8 mouse cellular contexts compared by ENCODE assay signal in the genomic region with DNA sequence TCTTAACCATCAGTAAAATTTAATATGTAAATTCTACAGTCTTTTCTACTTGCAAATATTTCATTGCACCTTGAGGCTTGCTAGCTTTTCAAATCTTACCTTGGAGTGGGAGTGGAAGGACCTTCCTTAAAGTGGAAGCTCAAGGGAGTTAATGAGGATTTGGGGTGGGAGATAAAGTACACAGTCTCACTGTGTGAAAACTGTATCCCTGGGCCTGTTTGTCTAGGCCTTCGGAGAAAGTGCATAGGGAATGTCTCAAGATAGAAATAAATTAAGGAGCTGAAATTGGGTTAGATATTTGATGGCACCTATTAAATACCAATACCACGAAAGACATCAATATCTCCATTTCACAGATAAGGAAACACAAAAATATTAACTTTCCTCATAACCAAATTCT. TPM values are rescaled to one million over a fixed set of nuclear protein-coding genes. Genes with fewer than 3 reads are reported as not detected.
DNase-seq lines count a peak whose midpoint lies in the region; ATAC-seq and TF ChIP-seq lines count a peak whose summit lies in the region.

No protein-coding gene starts in this region.

- H3K9me3 ChIP-seq in kidney, embryonic 15.5 days (replicated peaks) = no peaks in the 10 kb centered on the region
- no peaks in the 10 kb centered on the region for H3K9me3 ChIP-seq in embryonic facial prominence, embryonic 11.5 days (replicated peaks; ENCODE audit: control insufficient read depth, low read length)
- no peaks in the 10 kb centered on the region for H3K9me3 ChIP-seq in intestine, embryonic 15.5 days
- H3K9me3 ChIP-seq in midbrain, postnatal 0 days (ENCODE audit: low read length) = no peaks in the 10 kb centered on the region

- H3K27ac ChIP-seq in kidney, embryonic 15.5 days = peak overlapping the region; percentile 97
- H3K27ac ChIP-seq in embryonic facial prominence, embryonic 11.5 days (replicated peaks; ENCODE audit: low read depth, low read length) = peak overlapping the region; percentile 84; the same call in 1 of the 2 replicates
- H3K27ac ChIP-seq in intestine, embryonic 15.5 days = peak overlapping the region; percentile 97
- peak overlapping the region; percentile 96 for H3K27ac ChIP-seq in midbrain, postnatal 0 days (ENCODE audit: low read depth, low read length)

- H3K9ac ChIP-seq in kidney, embryonic 15.5 days = peak overlapping the region; percentile 67
- peak overlapping the region; percentile 86 for H3K9ac ChIP-seq in embryonic facial prominence, embryonic 11.5 days (replicated peaks; ENCODE audit: low read length)
- H3K9ac ChIP-seq in intestine, embryonic 15.5 days = peak overlapping the region; percentile 83
- peak overlapping the region; percentile 86 for H3K9ac ChIP-seq in midbrain, postnatal 0 days (replicated peaks; ENCODE audit: low read length, poor library complexity, severe bottlenecking)

- H3K36me3 ChIP-seq in kidney, embryonic 15.5 days = peaks cover 22% of the 10 kb centered on the region
- no peaks in the 10 kb centered on the region for H3K36me3 ChIP-seq in embryonic facial prominence, embryonic 11.5 days (replicated peaks; ENCODE audit: control insufficient read depth, insufficient read depth, low read depth, low read length)
- 0 out of 2 replicates have a peak, but pooled peaks cover 3% of the 10 kb centered on the region for H3K36me3 ChIP-seq in intestine, embryonic 15.5 days
- H3K36me3 ChIP-seq in midbrain, postnatal 0 days (ENCODE audit: insufficient read depth, low read length) = no peaks in the 10 kb centered on the region

- DNase-seq in kidney, adult 8-10 months = no peak
- DNase-seq in embryonic facial prominence, embryonic 11.5 days (ENCODE audit: low spot score) = no peak
- DNase-seq in midbrain, postnatal 0 days (ENCODE audit: low spot score) = peak; percentile 1
- DNase-seq in adrenal gland, postnatal 10 days = no peak
- DNase-seq in thymus, postnatal 10 days (ENCODE audit: low spot score in 2 of 2) = no peak
- no peak for DNase-seq in kidney, postnatal 36 days

- WGBS in kidney, embryonic 15.5 days = 12% methylated on average over 2 of the region's 2 CpGs
- 17% methylated on average over 2 of the region's 2 CpGs for WGBS in embryonic facial prominence, embryonic 11.5 days
- 9% methylated on average over 2 of the region's 2 CpGs for WGBS in intestine, embryonic 15.5 days
- WGBS in midbrain, postnatal 0 days = 8% methylated on average over 2 of the region's 2 CpGs

- ATAC-seq in kidney, embryonic 15.5 days (replicated peaks; ENCODE audit: low FRiP score) = no peak
- no peak for ATAC-seq in embryonic facial prominence, embryonic 11.5 days (replicated peaks; ENCODE audit: insufficient number of reproducible peaks, low FRiP score, low TSS enrichment, low read depth)
- peak; percentile 44 for ATAC-seq in intestine, embryonic 15.5 days
- ATAC-seq in midbrain, postnatal 0 days (ENCODE audit: low FRiP score) = 0 out of 2 replicates have a peak, but pooled peaks have one; percentile 49

- H3K4me2 ChIP-seq in kidney, embryonic 15.5 days = peak overlapping the region; percentile 61
- peak overlapping the region; percentile 44 for H3K4me2 ChIP-seq in embryonic facial prominence, embryonic 11.5 days (ENCODE audit: low read depth, low read length)
- peak overlapping the region; percentile 55 for H3K4me2 ChIP-seq in intestine, embryonic 15.5 days (replicated peaks)
- H3K4me2 ChIP-seq in midbrain, postnatal 0 days (ENCODE audit: low read depth, low read length, poor library complexity, severe bottlenecking) = peak overlapping the region; percentile 47

- TF ChIP-seq CTCF in midbrain, postnatal 0 days (IDR thresholded peaks at IDR 0.05) = no peak

- peak overlapping the region; percentile 63 for H3K4me3 ChIP-seq in kidney, embryonic 15.5 days (replicated peaks)
- H3K4me3 ChIP-seq in embryonic facial prominence, embryonic 11.5 days (ENCODE audit: low read depth, low read length) = peak overlapping the region; percentile 34
- H3K4me3 ChIP-seq in intestine, embryonic 15.5 days (replicated peaks) = peak overlapping the region; percentile 60
- peak overlapping the region; percentile 59 for H3K4me3 ChIP-seq in midbrain, postnatal 0 days (ENCODE audit: low read depth, low read length)

- no peaks in the 10 kb centered on the region for H3K27me3 ChIP-seq in kidney, embryonic 15.5 days
- no peaks in the 10 kb centered on the region for H3K27me3 ChIP-seq in embryonic facial prominence, embryonic 11.5 days (ENCODE audit: control insufficient read depth, insufficient read depth, low read length)
- no peaks in the 10 kb centered on the region for H3K27me3 ChIP-seq in intestine, embryonic 15.5 days (replicated peaks)
- no peaks in the 10 kb centered on the region for H3K27me3 ChIP-seq in midbrain, postnatal 0 days (ENCODE audit: insufficient read depth, low read length)

- H3K4me1 ChIP-seq in kidney, embryonic 15.5 days = peaks cover 8% of the 10 kb centered on the region
- H3K4me1 ChIP-seq in embryonic facial prominence, embryonic 11.5 days (ENCODE audit: control insufficient read depth, insufficient read depth, low read length) = no peaks in the 10 kb centered on the region
- no peaks in the 10 kb centered on the region for H3K4me1 ChIP-seq in intestine, embryonic 15.5 days (replicated peaks)
- 0 out of 2 replicates have a peak, but pooled peaks cover 2% of the 10 kb centered on the region for H3K4me1 ChIP-seq in midbrain, postnatal 0 days (ENCODE audit: insufficient read depth, low read length)

RNA-seq across cellular contexts. Expression of gene Cr1l, which starts 0.9 kb away (rescaled TPM):
- 71.7 and 78.9 TPM in 2 replicates for polyA plus RNA-seq in kidney, embryonic 15.5 days (2015; fragmentation: Nextera tagmentation; extraction: Ambion mirVana)
- 44.6 and 45.7 TPM in 2 replicates for polyA plus RNA-seq in embryonic facial prominence, embryonic 11.5 days (2014; fragmentation: Nextera tagmentation; extraction: Ambion mirVana)
- 74.9 and 77.8 TPM in 2 replicates for polyA plus RNA-seq in intestine, embryonic 15.5 days (2015; fragmentation: Nextera tagmentation; extraction: Ambion mirVana)
- 59.7 and 60.3 TPM in 2 replicates for total RNA-seq in midbrain, postnatal 0 days (2014; rRNA removed)
- 39.3 and 41.1 TPM in 2 replicates for polyA plus RNA-seq in midbrain, postnatal 0 days (2015; fragmentation: Nextera tagmentation; extraction: Ambion mirVana)
- total RNA-seq in adrenal gland, postnatal 10 days (2021) = 10 to 100 TPM; 72.6 to 78.0 TPM

RNA-seq across cellular contexts. Expression of gene Cd46, which starts 38.4 kb away (rescaled TPM):
- 0.76 and 1.1 TPM in 2 replicates for polyA plus RNA-seq in kidney, embryonic 15.5 days (2015; fragmentation: Nextera tagmentation; extraction: Ambion mirVana)
- 0.43 and 0.80 TPM in 2 replicates for polyA plus RNA-seq in embryonic facial prominence, embryonic 11.5 days (2014; fragmentation: Nextera tagmentation; extraction: Ambion mirVana)
- polyA plus RNA-seq in intestine, embryonic 15.5 days (2015; fragmentation: Nextera tagmentation; extraction: Ambion mirVana) = 0.96 and 1.0 TPM in 2 replicates
- total RNA-seq in midbrain, postnatal 0 days (2014; rRNA removed) = 3.4 and 5.3 TPM in 2 replicates
- 1.0 and 1.2 TPM in 2 replicates for polyA plus RNA-seq in midbrain, postnatal 0 days (2015; fragmentation: Nextera tagmentation; extraction: Ambion mirVana)
- total RNA-seq in adrenal gland, postnatal 10 days (2021) = 1 to 10 TPM; 1.7 to 2.7 TPM

RNA-seq across cellular contexts. Expression of gene Cr2, which starts 46.0 kb away (rescaled TPM):
- polyA plus RNA-seq in kidney, embryonic 15.5 days (2015; fragmentation: Nextera tagmentation; extraction: Ambion mirVana) = 1.6 and 2.3 TPM in 2 replicates
- polyA plus RNA-seq in embryonic facial prominence, embryonic 11.5 days (2014; fragmentation: Nextera tagmentation; extraction: Ambion mirVana) = 0.17 and 0.39 TPM in 2 replicates
- 0.05 and 0.14 TPM in 2 replicates for polyA plus RNA-seq in intestine, embryonic 15.5 days (2015; fragmentation: Nextera tagmentation; extraction: Ambion mirVana)
- total RNA-seq in midbrain, postnatal 0 days (2014; rRNA removed) = 0.22 and 1.7 TPM in 2 replicates
- polyA plus RNA-seq in midbrain, postnatal 0 days (2015; fragmentation: Nextera tagmentation; extraction: Ambion mirVana) = 0.34 and 0.63 TPM in 2 replicates
- 1 to 10 TPM; 1.3 to 3.2 TPM for total RNA-seq in adrenal gland, postnatal 10 days (2021)

Comparison
In these comparisons a context has a peak if more than half of its experiments do, and no peak if none do; other contexts are left out.
1. ATAC-seq: peak in intestine, embryonic 15.5 days (single experiment) and midbrain, postnatal 0 days (single experiment); none in kidney, embryonic 15.5 days (single experiment) and embryonic facial prominence, embryonic 11.5 days (single experiment).
2. Peak in every context shown above with its lines, with median percentiles within 50 percentile points of each other: H3K27ac ChIP-seq, H3K4me2 ChIP-seq, H3K4me3 ChIP-seq and H3K9ac ChIP-seq.